Mouse (Mus musculus): ENCODE measurements around the gene Phrf1.

DNA sequence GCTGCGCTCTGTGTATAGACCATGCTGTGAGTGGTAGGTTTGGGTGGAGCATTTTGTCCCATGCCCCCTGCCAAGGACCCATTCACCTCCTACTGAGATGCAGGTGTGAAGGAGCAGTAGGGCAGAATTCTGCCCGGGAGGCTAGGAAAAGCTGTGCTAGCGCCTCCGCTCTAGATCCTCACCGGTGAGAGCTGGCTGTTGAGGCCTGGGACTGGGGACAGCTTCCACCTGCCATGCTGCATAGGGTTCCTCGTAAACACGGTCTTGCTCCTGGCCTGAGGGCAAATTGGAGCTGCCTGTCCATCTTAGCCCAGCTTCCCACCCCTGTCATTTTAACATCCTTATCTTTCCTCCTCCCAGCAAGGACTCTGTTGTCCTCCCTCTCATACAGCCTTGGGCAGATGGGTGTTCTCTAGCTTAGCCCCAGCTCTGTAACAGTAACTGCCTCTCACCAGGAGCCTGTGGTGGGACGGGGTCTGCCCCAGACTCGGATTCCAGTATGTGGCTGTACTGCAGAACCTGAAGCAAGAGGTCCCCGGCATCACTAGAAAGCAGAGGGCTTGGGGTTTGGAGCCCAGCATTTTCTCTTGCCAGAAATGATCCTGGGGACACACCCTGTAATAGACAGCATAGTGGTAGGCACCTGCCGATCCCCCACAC lies 35.6 kb downstream of the Phrf1 start:
- no peak for TF ChIP-seq GATA1 (IDR thresholded peaks at IDR 0.05; ENCODE audit: borderline replicate concordance, low read length)
- no peak for TF ChIP-seq FLI1 (IDR thresholded peaks at IDR 0.05; ENCODE audit: low read length)
